Mouse (Mus musculus): Measurements from ENCODE around the gene Dcn. TPM values are rescaled to one million over a fixed set of nuclear protein-coding genes. Genes with fewer than 3 reads are reported as not detected.

Gene Dcn
- polyA plus RNA-seq (2015; fragmentation: Nextera tagmentation; extraction: Ambion mirVana): 80.6 and 104 TPM in 2 replicates

DNA sequence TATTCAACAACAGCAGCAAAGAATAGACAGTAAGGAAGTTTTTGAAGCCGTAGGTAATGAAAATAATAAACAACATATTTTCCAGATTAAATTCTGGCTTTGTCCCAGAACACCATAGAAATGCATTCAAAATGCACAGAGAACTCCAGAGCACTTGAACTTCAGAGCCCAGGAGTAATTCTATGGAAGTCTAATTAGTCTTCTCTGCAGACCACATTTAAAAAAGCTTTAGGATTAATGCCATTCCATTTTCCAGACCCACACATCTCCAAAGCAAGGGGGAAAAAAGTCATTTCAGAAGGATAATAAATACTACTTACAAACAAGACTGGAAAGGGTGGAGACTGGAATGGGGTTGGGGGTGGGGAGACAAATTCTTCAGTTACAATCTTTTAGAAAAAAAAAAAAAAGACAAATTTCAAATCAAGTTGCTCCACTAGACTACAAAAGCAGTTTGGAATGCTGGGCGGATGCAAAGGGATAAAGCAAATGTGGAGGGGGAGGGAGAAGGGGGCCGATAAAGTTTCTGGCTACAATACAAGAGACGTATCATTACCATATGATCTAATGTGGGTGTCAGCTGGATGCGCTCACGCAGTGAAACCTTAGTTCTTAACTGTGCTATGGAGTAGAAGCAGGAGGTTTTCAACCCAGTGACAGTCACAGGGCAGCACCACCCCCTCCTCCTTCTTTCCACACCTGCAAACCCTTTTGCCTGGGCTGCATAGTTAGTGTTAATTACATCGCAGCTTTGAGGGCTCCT lies at the start of gene Dcn:
Gene Dcn (plus strand): TSS at position 606 of the 763 bp plus-strand sequence.
- Histone ChIP-seq H3K4me3 (0 out of 2 replicates have a peak within 1 kb of the TSS, but pooled peaks have one; percentile 0), H3K9ac (no peak within 1 kb of the TSS), H3K36me3 (no peaks in the 10 kb centered on the region), H3K27ac (replicated peaks) (no peak within 1 kb of the TSS), H3K4me2 (peak within 1 kb of the TSS; percentile 31), H3K4me1 (replicated peaks) (peaks cover 5% of the 10 kb centered on the region; the same call in 1 of the 2 replicates), H3K9me3 (no peaks in the 10 kb centered on the region), H3K27me3 (no peaks in the 10 kb centered on the region)
- 12% methylated on average over 7 of the region's 7 CpGs for WGBS
- no peak for ATAC-seq (ENCODE audit: low FRiP score, low read depth)

DNA sequence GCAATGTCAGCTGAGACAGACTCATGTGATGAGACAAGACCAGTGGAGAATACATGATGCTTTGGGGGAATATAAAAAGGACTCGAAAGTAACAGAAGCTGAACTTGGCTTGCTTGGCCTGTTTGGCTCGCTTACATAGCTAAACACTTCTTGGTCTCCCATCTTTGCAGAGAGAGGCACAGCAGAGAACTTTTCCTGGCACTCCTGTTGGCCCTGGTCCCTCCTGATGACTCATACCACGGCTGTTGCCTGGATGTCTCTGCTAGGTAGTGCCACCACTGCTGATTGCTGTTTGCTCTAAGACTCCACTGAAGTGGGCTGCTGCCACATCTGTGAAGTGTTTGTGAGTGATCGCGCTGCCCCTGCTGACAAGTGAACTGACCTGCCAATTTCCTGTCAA lies 42.7 kb upstream of the Dcn start:
- Histone ChIP-seq H3K4me3 (no peak overlapping the region), H3K36me3 (no peaks in the 10 kb centered on the region), H3K4me1 (replicated peaks) (no peaks in the 10 kb centered on the region), H3K9me3 (no peaks in the 10 kb centered on the region), H3K27me3 (no peaks in the 10 kb centered on the region), H3K9ac (no peak overlapping the region), H3K4me2 (no peak overlapping the region), H3K27ac (replicated peaks) (no peak overlapping the region)
- WGBS: 85% methylated on average over 5 of the region's 5 CpGs
- ATAC-seq (ENCODE audit: low FRiP score, low read depth): no peak

DNA sequence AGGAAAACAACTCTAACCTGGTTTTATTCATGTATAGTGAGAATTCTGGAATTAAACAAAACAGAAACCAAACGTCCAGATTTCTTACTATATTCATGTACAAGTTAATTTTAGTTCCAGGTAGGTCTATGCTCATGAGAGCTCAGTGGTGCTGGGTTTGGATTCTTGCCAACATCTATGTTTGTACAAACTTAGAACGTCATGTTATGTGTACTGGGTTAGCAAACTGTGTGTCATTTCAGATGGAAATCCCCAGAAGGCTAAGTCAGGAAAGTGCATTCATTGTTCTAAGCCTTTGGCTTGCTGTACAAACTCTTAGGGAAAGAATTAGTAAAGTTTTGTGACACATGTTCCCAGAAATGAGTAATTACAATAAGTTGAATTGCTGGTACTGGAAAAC lies 37.1 kb upstream of the Dcn start:
- no peaks in the 10 kb centered on the region for H3K36me3 ChIP-seq
- H3K4me3 ChIP-seq: no peak overlapping the region
- no peak overlapping the region for H3K27ac ChIP-seq (replicated peaks)
- no peak overlapping the region for H3K4me2 ChIP-seq
- no peaks in the 10 kb centered on the region for H3K4me1 ChIP-seq (replicated peaks)
- ATAC-seq (ENCODE audit: low FRiP score, low read depth): no peak
- WGBS: 67% methylated on average over 2 of the region's 2 CpGs
- H3K9me3 ChIP-seq: no peaks in the 10 kb centered on the region
- no peaks in the 10 kb centered on the region for H3K27me3 ChIP-seq
- H3K9ac ChIP-seq: no peak overlapping the region

GRCm38 (mm10) chr10:97446486-97446885 lies 32.9 kb upstream of the Dcn start:
- Histone ChIP-seq H3K9me3 (no peaks in the 10 kb centered on the region), H3K4me1 (replicated peaks) (no peaks in the 10 kb centered on the region), H3K27ac (replicated peaks) (no peak overlapping the region), H3K27me3 (no peaks in the 10 kb centered on the region), H3K4me2 (no peak overlapping the region), H3K4me3 (no peak overlapping the region), H3K9ac (no peak overlapping the region), H3K36me3 (no peaks in the 10 kb centered on the region)
- ATAC-seq (ENCODE audit: low FRiP score, low read depth): no peak
- WGBS: 86% methylated on average over 4 of the region's 4 CpGs

- H3K9ac ChIP-seq: no peak overlapping the region
- no peak overlapping the region for H3K4me2 ChIP-seq
- no peaks in the 10 kb centered on the region for H3K4me1 ChIP-seq (replicated peaks)
- ATAC-seq (ENCODE audit: low FRiP score, low read depth): no peak
- no peak overlapping the region for H3K27ac ChIP-seq (replicated peaks)
- no peaks in the 10 kb centered on the region for H3K36me3 ChIP-seq
- no peaks in the 10 kb centered on the region for H3K9me3 ChIP-seq
- H3K4me3 ChIP-seq: no peak overlapping the region
- 59% methylated on average over 1 of the region's 1 CpGs for whole genome bisulfite sequencing
- no peaks in the 10 kb centered on the region for H3K27me3 ChIP-seq
These were observed 26.5 kb upstream of the Dcn start for GRCm38 (mm10) chr10:97452886-97453285.

GRCm38 (mm10) chr10:97453529-97453928 lies 25.9 kb upstream of the Dcn start:
- 50% methylated on average over 9 of the region's 9 CpGs for WGBS
- H3K9me3 ChIP-seq: no peaks in the 10 kb centered on the region
- no peak for ATAC-seq (ENCODE audit: low FRiP score, low read depth)

DNA sequence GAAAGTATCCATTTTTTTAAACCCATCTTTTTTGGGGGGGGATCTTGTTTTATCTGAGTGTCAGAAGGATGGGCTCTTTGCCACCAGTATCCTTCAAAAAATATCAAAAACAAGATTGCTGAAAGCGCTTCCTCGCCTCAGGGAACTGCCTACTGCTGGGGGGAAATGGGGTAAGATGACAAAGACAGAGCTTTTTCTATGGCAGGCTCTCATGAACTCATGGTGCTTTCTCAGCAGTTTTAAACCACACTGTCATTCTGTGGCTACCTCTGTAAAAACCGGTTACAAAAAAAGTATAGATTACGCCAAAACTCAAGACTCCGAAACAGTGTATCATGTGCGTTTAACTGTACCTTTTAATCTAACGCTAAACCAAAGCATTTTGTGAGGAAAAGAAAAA lies 22.4 kb upstream of the Dcn start:
- no peaks in the 10 kb centered on the region for H3K27me3 ChIP-seq

More at GRCm38 (mm10) chr10:97453529-97453928, 25.9 kb upstream of the Dcn start:
- Histone ChIP-seq H3K4me2 (no peak overlapping the region), H3K4me3 (no peak overlapping the region), H3K9ac (no peak overlapping the region), H3K4me1 (replicated peaks) (no peaks in the 10 kb centered on the region), H3K27ac (replicated peaks) (no peak overlapping the region), H3K27me3 (no peaks in the 10 kb centered on the region), H3K36me3 (no peaks in the 10 kb centered on the region)

GRCm38 (mm10) chr10:97466818-97467217 lies 12.6 kb upstream of the Dcn start:
- Histone ChIP-seq H3K4me1 (replicated peaks) (no peaks in the 10 kb centered on the region), H3K4me3 (no peak overlapping the region), H3K9ac (no peak overlapping the region), H3K27me3 (no peaks in the 10 kb centered on the region), H3K4me2 (no peak overlapping the region), H3K36me3 (no peaks in the 10 kb centered on the region), H3K27ac (replicated peaks) (no peak overlapping the region), H3K9me3 (no peaks in the 10 kb centered on the region)
- ATAC-seq (ENCODE audit: low FRiP score, low read depth): no peak
- 69% methylated on average over 3 of the region's 3 CpGs for WGBS

More for the DNA sequence above, 22.4 kb upstream of the Dcn start:
- H3K4me1 ChIP-seq (replicated peaks): no peaks in the 10 kb centered on the region
- no peaks in the 10 kb centered on the region for H3K36me3 ChIP-seq
- H3K9ac ChIP-seq: no peak overlapping the region
- 89% methylated on average over 7 of the region's 7 CpGs for WGBS
- no peak overlapping the region for H3K4me3 ChIP-seq
- no peak for ATAC-seq (ENCODE audit: low FRiP score, low read depth)
- H3K4me2 ChIP-seq: no peak overlapping the region
- H3K9me3 ChIP-seq: no peaks in the 10 kb centered on the region
- no peak overlapping the region for H3K27ac ChIP-seq (replicated peaks)

GRCm38 (mm10) chr10:97469411-97470140 lies 9.8 kb upstream of the Dcn start:
- Histone ChIP-seq H3K27ac (replicated peaks) (no peak overlapping the region), H3K4me1 (replicated peaks) (no peaks in the 10 kb centered on the region), H3K36me3 (no peaks in the 10 kb centered on the region), H3K4me3 (no peak overlapping the region), H3K4me2 (no peak overlapping the region), H3K9me3 (no peaks in the 10 kb centered on the region), H3K27me3 (no peaks in the 10 kb centered on the region), H3K9ac (no peak overlapping the region)
- ATAC-seq (ENCODE audit: low FRiP score, low read depth): no peak
- WGBS: 86% methylated on average over 3 of the region's 3 CpGs

DNA sequence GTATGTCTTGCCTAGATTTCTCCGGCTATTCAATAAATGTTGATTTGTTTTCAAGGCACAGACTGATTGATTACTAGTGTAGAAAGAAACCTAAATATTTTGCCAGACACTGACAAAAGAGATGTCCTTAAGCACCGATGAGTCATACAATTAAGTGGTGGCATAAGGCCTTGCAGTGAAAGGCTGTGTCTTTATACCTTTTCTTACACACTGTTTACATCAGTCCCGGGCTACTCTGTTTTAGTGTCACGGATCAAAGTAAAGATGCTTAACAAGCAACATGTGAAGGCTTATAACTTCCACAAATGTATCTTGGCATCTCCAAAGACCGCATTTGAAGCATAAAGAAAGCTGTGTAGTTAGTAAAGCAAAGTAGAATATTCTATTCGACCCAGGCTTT lies 3.9 kb upstream of the Dcn start:
- Histone ChIP-seq H3K4me2 (no peak overlapping the region), H3K9ac (no peak overlapping the region), H3K27ac (replicated peaks) (no peak overlapping the region), H3K9me3 (no peaks in the 10 kb centered on the region), H3K4me1 (replicated peaks) (peaks cover 5% of the 10 kb centered on the region; the same call in 1 of the 2 replicates), H3K36me3 (no peaks in the 10 kb centered on the region), H3K27me3 (no peaks in the 10 kb centered on the region), H3K4me3 (no peak overlapping the region)
- ATAC-seq (ENCODE audit: low FRiP score, low read depth): no peak
- WGBS: 69% methylated on average over 6 of the region's 6 CpGs

GRCm38 (mm10) chr10:97478259-97478658 lies 1.1 kb upstream of the Dcn start:
- Histone ChIP-seq H3K4me1 (replicated peaks) (peaks cover 5% of the 10 kb centered on the region; the same call in 1 of the 2 replicates), H3K4me2 (no peak overlapping the region), H3K9ac (no peak overlapping the region), H3K27ac (replicated peaks) (no peak overlapping the region), H3K27me3 (no peaks in the 10 kb centered on the region), H3K36me3 (no peaks in the 10 kb centered on the region), H3K4me3 (no peak overlapping the region), H3K9me3 (no peaks in the 10 kb centered on the region)
- 61% methylated on average over 3 of the region's 3 CpGs for WGBS
- no peak for ATAC-seq (ENCODE audit: low FRiP score, low read depth)

DNA sequence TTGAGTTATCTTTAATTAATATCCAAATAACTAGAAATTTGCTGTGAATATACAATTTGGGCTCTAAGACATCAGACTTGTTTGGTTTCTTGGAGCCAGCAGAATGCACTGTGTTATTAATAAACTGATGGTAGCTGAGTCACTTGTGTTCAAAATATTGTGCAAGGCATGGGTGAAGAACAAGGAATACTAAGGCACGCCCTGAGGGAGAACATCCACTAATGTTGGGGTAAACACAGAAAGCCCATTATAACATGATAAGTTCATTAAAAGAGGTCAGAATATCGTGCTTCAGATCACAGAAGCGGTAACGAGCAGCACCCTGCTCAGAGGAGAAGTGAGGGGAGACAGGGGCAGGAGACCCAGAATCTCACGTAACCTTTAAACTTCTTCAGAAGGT lies 2.7 kb downstream of the Dcn start:
- Histone ChIP-seq H3K27me3 (no peaks in the 10 kb centered on the region), H3K4me3 (no peak overlapping the region), H3K9ac (no peak overlapping the region), H3K27ac (replicated peaks) (no peak overlapping the region), H3K9me3 (no peaks in the 10 kb centered on the region), H3K36me3 (no peaks in the 10 kb centered on the region), H3K4me1 (replicated peaks) (peaks cover 5% of the 10 kb centered on the region; the same call in 1 of the 2 replicates), H3K4me2 (no peak overlapping the region)
- WGBS: 93% methylated on average over 5 of the region's 5 CpGs
- ATAC-seq (ENCODE audit: low FRiP score, low read depth): no peak

All from hindbrain, embryonic 15.5 days (tissue).